Mouse (Mus musculus) common myeloid progenitor, adult 5-6 weeks (primary cell): ENCODE measurements around the gene Bglap3. TPM values are rescaled to one million over a fixed set of nuclear protein-coding genes. Genes with fewer than 3 reads are reported as not detected.
"Not testable (repeated sequence)": the region's sequence is repeated elsewhere in the genome, so short reads cannot be mapped to it uniquely, and the experiment has no call there.

Experiments used
- ATAC-seq: replicated peaks from 2 replicates; pipeline ENCODE4 v1.8.0; 2016; ENCODE audit warnings: low read depth, mild to moderate bottlenecking, moderate TSS enrichment, inconsistent platforms; ENCODE audit not compliant: poor library complexity, severe bottlenecking
- total RNA-seq: library from RNA; stranded (forward); fragments of 200-1000, 187-1606 nt; gene quantifications from 2 replicates; pipeline ENCODE4 v1.2.3, GENCODE M21; 2017

Gene Bglap3
- total RNA-seq = not detected in 2 replicates

GRCm38 (mm10) chr3:88372643-88373042 is at the start of gene Bglap3:
Bglap3 (minus strand) TSS chr3:88372743.
- ATAC-seq = not testable (repeated sequence)

DNA sequence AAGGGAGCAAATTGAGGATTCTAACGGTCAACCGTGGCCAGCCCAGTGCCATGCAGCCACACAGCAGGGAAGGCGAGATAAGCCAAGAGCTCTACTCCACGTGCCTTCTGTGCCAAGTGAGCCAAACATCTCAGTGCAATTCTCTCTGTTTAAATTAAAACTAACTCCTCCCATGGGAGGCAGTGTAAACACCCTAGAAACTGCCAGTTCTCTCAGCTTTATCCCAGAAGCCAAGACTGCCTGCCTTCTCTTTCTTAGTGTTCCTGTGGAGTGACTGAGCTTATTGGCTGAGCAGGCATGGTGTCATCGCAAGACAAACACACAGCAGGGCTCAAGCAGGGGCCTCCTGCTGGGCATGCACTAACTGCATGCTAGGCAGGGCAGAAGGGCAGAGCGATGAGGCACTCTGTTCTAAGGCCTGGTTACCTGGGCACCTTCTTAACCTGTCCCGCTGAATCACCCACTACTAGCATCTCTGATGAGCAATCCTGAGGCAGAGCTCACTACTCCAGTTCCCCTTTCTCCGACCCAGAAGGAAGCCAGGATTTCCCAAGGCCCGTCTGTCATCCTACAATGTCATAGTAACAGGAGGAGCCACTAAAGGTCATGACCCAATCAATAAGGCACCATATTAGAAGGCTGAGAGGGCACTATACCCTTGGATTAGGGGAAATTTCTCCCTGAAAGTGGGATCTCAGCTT is 49.6 kb upstream of the Bglap3 start:
- ATAC-seq = no peak; the same call in 1 of the 2 replicates

GRCm38 (mm10) chr3:88420771-88421170 is 48.2 kb upstream of the Bglap3 start:
- ATAC-seq = no peak

- no peak for ATAC-seq
Observed at GRCm38 (mm10) chr3:88418016-88418415, 45.5 kb upstream of the Bglap3 start.

GRCm38 (mm10) chr3:88415668-88416067 is 43.1 kb upstream of the Bglap3 start:
- ATAC-seq = no peak

DNA sequence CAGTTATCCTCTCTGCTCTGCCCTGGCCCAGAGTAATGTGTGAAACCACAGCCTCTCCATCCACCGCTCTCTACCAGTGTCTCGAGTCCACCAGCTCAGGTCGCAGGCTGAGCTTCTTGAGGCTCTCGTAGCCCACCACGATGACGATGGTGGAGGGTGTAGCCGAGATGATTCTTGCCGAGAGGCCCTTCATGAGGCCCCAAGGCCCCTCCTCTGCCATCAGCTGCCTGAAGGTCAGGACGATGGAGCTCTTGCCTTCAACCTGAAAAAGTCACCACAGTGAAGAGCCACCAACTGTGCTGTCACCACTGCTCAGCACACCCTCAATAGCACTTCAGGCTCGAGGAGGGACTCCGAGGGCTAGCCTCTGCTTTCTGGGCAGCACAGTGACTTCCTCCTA is 40.1 kb upstream of the Bglap3 start:
- ATAC-seq = no peak

DNA sequence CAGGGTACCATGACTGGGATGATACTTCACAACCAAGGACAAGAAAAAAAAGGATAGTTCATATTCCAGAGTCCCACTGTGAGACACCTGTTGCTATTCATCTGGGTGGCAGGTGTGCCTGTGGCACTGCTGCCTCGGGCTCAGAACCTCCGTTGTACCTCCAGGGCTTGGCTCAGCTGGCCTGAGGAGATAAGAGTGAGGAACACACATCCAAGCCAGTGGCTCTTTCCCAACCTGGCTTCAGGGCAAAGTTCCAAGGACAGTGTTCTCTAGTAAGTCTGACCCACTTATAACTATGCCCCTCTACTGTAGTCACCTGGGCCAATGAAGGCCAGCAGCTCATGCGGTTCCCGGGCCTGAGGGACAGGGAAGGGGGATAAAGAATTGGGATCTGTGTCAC is 39.1 kb upstream of the Bglap3 start:
- ATAC-seq = no peak

- ATAC-seq = no peak
Observed at GRCm38 (mm10) chr3:88410645-88411031, 38.1 kb upstream of the Bglap3 start.

- peak; percentile 93 for ATAC-seq
Observed at GRCm38 (mm10) chr3:88409741-88410644, 37.5 kb upstream of the Bglap3 start, which contains the start of gene Pmf1. Pmf1 (minus strand) TSS chr3:88410331.

- no peak for ATAC-seq
Observed at GRCm38 (mm10) chr3:88408953-88409352, 36.4 kb upstream of the Bglap3 start.

DNA sequence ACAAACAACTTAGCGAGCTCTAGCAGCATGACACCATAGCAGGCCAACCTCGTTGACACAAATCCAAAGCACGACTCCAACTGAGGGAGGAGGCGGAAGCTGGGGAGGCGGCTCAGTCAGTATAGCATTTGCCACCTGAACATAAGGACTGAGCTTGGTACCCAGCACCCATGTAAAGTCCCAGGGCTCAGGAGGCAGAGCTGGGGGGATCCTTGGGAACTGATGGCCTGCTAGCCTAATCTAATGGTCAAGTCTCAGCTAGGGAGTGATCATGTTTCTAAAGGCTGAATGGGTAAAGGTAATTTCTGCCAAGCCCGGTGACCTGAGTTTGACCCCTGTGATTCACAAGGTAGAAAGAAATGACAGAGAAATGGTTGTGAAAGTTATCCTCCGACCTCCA is 35.0 kb upstream of the Bglap3 start:
- ATAC-seq = no peak

DNA sequence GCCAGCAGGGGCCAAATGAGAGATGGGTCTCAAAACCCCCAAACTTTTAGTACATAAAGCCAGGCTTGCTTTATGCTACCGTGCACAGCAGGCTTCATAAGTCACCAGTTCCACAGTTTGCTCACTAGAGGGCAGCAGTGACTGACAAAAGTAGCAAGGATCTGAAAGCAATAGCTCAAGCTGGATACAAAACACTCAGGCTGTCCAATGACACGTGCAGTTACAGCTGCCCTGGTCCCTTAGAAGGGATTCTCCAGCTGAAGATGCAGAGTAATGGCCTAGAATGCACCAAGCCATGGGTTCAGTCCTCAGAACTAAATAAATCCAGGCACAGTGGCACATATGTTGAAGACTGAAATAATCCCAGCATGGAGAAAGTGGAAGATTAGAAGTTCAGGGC is 34.5 kb upstream of the Bglap3 start:
- ATAC-seq = peak; percentile 48

DNA sequence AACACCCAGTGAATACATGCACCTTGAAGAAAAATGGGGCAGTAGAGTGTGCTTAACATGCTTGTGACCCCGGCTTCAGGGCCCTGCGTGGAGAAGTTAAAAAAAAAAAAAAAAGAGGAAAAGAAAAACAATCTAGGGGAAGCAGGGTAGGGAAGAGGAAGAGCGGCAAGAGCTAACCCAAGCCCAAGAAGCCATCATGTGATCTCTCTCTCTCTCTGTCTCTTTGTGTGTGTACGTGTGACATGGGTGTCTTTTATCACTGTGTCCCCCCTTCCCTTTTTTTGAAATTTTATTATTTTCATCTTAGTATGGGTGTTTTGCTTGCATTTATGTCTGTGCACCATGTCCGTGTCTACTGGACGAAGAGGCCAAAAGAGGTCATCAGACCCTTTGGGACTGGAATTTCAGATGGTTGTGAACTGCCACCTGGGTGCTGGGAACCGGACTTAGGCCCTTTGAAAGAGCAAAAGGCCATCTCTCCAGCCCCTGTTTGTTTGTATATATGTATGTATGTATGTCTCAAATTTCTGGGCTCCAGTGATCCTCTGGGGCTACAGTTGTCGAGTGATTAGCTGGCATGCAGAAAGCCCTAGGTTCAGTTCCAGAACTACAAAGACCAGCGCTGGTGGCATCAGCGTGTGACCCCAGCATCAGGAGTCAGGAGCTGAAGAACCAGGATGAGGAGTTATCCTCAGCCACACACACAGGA is 31.1 kb upstream of the Bglap3 start:
- no peak for ATAC-seq

DNA sequence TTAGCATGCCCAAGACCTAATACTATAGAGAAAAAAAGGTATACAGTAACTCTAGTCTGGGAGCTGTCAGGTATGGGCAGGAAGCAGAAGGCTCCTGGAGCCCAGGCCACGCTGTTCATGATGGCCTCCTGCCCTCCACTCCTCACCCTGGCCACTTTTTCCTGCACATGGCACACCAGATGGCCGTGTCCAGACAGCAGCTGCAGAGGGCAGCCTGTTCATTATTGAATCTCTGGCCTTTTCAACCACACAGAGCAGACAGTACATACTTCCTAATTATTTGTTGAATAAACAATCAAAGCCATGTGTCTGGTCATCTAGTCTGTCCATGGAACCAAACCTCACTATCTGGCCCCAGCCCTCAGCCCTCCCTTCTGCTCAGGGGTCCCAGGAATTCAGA is 26.1 kb upstream of the Bglap3 start:
- no peak for ATAC-seq

DNA sequence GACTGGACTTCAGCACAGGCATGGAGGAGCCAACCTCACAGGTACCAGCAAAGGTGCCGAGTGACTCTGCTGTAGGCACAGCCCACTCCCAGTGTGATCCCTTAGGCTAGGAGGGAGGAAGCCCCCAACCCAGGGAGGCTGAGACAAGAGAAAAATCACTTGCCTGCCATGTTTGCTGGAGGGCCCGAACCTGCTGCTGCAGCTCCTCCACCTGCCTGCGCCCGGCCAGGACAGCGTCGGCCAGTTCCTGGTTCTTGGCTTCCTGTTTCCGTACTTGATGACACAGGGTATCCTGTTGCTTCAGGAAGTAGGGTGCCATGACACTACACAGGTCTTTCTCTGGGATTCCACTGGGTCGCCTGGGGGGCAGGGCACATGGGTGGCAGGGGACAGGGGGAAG is 23.2 kb upstream of the Bglap3 start:
- ATAC-seq = no peak

DNA sequence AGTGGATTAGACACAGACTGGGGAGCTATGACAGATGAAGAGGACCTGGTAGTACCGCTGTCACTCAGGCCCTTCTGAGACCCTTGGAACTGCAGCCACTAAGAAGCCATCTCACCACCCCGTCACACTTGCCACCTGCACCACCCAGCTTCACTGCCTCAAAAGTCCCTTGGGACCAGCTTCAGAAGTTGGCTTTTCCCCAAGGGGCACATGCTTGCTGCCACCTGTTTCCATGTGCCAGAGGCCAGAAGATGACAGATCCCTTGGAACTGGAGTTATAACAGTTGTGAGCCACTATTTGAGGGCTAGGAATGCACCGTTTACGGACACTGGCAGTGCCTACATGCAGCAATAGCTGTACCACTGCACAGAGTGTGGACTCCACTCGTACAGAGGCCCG is 22.7 kb upstream of the Bglap3 start:
- no peak for ATAC-seq

DNA sequence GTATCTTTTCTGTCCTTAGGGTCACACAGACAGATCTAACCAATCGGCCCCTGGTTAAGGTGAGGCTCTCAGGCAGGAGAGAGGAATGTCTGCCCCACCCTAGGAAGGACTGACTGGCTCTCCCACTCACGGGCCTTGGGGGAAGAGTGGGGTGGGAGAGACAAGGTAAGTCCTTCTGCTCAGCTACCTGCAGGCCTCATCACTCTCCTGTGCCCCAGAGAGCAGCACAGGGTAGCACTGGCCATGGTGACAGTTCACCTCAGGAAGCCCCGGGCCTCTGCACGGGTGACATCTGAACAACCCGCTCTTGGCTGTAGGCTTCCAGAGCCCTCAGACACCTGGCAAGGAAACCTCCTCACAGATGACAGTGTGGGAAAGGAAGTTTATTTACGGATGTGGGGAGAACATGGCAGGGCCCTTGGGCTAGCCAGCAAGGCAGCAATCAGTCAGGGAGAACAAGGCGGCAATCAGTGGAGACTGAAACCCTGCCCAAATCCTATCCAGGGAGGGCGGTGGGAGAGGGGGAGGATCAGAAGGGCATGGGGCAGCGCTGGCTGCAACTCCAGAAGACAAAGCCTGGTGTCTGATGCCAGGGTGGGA is 21.3 kb upstream of the Bglap3 start:
- ATAC-seq = no peak

- no peak for ATAC-seq
Observed at GRCm38 (mm10) chr3:88384364-88384763, 11.8 kb upstream of the Bglap3 start, which contains the start of gene Bglap. Bglap (minus strand) TSS chr3:88384464.

GRCm38 (mm10) chr3:88382383-88382782 is 9.8 kb upstream of the Bglap3 start:
- ATAC-seq = not testable (repeated sequence)
